In genomic region chr14:103571598-103572320, GRCm38 (mm10) we compare ENCODE assay signal across 20 mouse cellular contexts. TPM values are rescaled to one million over a fixed set of nuclear protein-coding genes. Genes with fewer than 3 reads are reported as not detected.
A peak's percentile ranks its signal among the peaks of the same experiment; 100 is the strongest.
DNase-seq lines count a peak whose midpoint lies in the region; ATAC-seq lines count a peak whose summit lies in the region.
"Had no signal": no experiment of that assay in that cellular context is flagged by ENCODE, and none has a peak within 500 bp of the region (broad histone marks: within the 10 kb centered on the region; RNA-seq: fewer than 3 reads in every experiment).

No protein-coding gene starts in this region.

- no peak overlapping the region for H3K9ac ChIP-seq in forebrain, embryonic 15.5 days (replicated peaks)
- no peak overlapping the region for H3K9ac ChIP-seq in neural tube, embryonic 15.5 days (replicated peaks)
- H3K9ac ChIP-seq: embryonic facial prominence, embryonic 12.5 days; liver, embryonic 14.5 days had no signal

- H3K4me2 ChIP-seq in forebrain, embryonic 15.5 days (replicated peaks): no peak overlapping the region
- no peak overlapping the region for H3K4me2 ChIP-seq in neural tube, embryonic 15.5 days
- H3K4me2 ChIP-seq: embryonic facial prominence, embryonic 12.5 days; heart, embryonic 11.5 days; midbrain, embryonic 11.5 days had no signal

- H3K27me3 ChIP-seq in forebrain, embryonic 15.5 days: no peaks in the 10 kb centered on the region
- no peaks in the 10 kb centered on the region for H3K27me3 ChIP-seq in neural tube, embryonic 15.5 days (replicated peaks)
- H3K27me3 ChIP-seq: embryonic facial prominence, embryonic 12.5 days had no signal

- H3K4me1 ChIP-seq in forebrain, embryonic 15.5 days: peaks cover 7% of the 10 kb centered on the region
- peaks cover 3% of the 10 kb centered on the region; the same call in 1 of the 2 replicates for H3K4me1 ChIP-seq in neural tube, embryonic 15.5 days
- H3K4me1 ChIP-seq: embryonic facial prominence, embryonic 12.5 days; limb, embryonic 10.5 days had no signal

- 68% methylated on average over 13 of the region's 13 CpGs for WGBS in forebrain, embryonic 15.5 days
- 72% methylated on average over 13 of the region's 13 CpGs for WGBS in neural tube, embryonic 15.5 days

- peak overlapping the region; percentile 69 for H3K27ac ChIP-seq in forebrain, embryonic 15.5 days (replicated peaks)
- no peak overlapping the region for H3K27ac ChIP-seq in neural tube, embryonic 15.5 days (replicated peaks)
- H3K27ac ChIP-seq: embryonic facial prominence, embryonic 12.5 days; limb, embryonic 10.5 days; liver, embryonic 14.5 days had no signal

- no peaks in the 10 kb centered on the region for H3K9me3 ChIP-seq in forebrain, embryonic 15.5 days
- no peaks in the 10 kb centered on the region for H3K9me3 ChIP-seq in neural tube, embryonic 15.5 days (replicated peaks)
- H3K9me3 ChIP-seq: embryonic facial prominence, embryonic 12.5 days; limb, embryonic 10.5 days had no signal

- peak; percentile 88 for ATAC-seq in forebrain, embryonic 15.5 days (replicated peaks)
- ATAC-seq in neural tube, embryonic 15.5 days (ENCODE audit: low FRiP score): no peak
- ATAC-seq: intestine, embryonic 16.5 days had no signal

- peak; percentile 61 for DNase-seq in layer of hippocampus, adult 11-12 months (ENCODE audit: low spot score)
- no peak for DNase-seq in layer of hippocampus, adult 9-10 months (ENCODE audit: low spot score)
- peak; percentile 27 to 46 for DNase-seq in cerebellum, adult 18-20 months
- peak; percentile 48 to 60 for DNase-seq in right cerebral cortex, postnatal 10 days (ENCODE audit: low spot score in 2 of 2)
- no peak for DNase-seq in spleen, postnatal 10 days (ENCODE audit: low spot score in 2 of 2)
- DNase-seq in kidney, postnatal 14 days: no peak
- DNase-seq: adrenal gland, postnatal 10 days; gastrocnemius, postnatal 25 days; kidney, postnatal 36 days; spleen, adult 18-20 months had no signal

- H3K4me3 ChIP-seq in forebrain, embryonic 15.5 days: no peak overlapping the region
- H3K4me3 ChIP-seq in neural tube, embryonic 15.5 days (replicated peaks): no peak overlapping the region
- H3K4me3 ChIP-seq: embryonic facial prominence, embryonic 12.5 days; limb, embryonic 10.5 days had no signal

- no peaks in the 10 kb centered on the region for H3K36me3 ChIP-seq in forebrain, embryonic 15.5 days
- H3K36me3 ChIP-seq in neural tube, embryonic 15.5 days: no peaks in the 10 kb centered on the region
- H3K36me3 ChIP-seq: embryonic facial prominence, embryonic 12.5 days; limb, embryonic 10.5 days had no signal

RNA-seq across cellular contexts. Expression of gene Scel, which starts 58.6 kb away (rescaled TPM):
- 0.08 TPM in 1 of 2 replicates, not detected in the other for polyA plus RNA-seq in forebrain, embryonic 15.5 days (2015; fragmentation: Nextera tagmentation; extraction: Ambion mirVana)
- polyA plus RNA-seq in neural tube, embryonic 15.5 days (2015; fragmentation: Nextera tagmentation; extraction: Ambion mirVana): 0.14 and 0.45 TPM in 2 replicates
- polyA plus RNA-seq: C2C12; testis, adult 2 months had no signal

Comparison
In these comparisons a context has a peak if more than half of its experiments do, and no peak if none do; other contexts are left out.
1. DNase-seq: peak in layer of hippocampus, adult 11-12 months (single experiment), cerebellum, adult 18-20 months (2 of 2) and right cerebral cortex, postnatal 10 days (2 of 2); none in layer of hippocampus, adult 9-10 months (single experiment), spleen, postnatal 10 days (0 of 2) and kidney, postnatal 14 days (single experiment).